Mouse (Mus musculus) thymus, postnatal 14 days (tissue): ENCODE measurements around the gene Acot7.

Source experiments
- DNase-seq: peaks from one replicate; pipeline ENCODE4 v3.0.0; 2021

Acot7 gene

GRCm38 (mm10) chr4:152250615-152251014, 72.7 kb downstream of the Acot7 start:
- DNase-seq, result no peak

- no peak for DNase-seq
Measured at GRCm38 (mm10) chr4:152253183-152253759, 75.3 kb downstream of the Acot7 start.

GRCm38 (mm10) chr4:152257070-152257469, 79.1 kb downstream of the Acot7 start:
- DNase-seq, result no peak

GRCm38 (mm10) chr4:152260451-152260850, 82.5 kb downstream of the Acot7 start:
- no peak for DNase-seq

- no peak for DNase-seq
Measured at GRCm38 (mm10) chr4:152262187-152262586, 84.3 kb downstream of the Acot7 start.

GRCm38 (mm10) chr4:152263089-152263488, 85.2 kb downstream of the Acot7 start:
- no peak for DNase-seq

GRCm38 (mm10) chr4:152263512-152264176, 85.7 kb downstream of the Acot7 start:
- no peak for DNase-seq

GRCm38 (mm10) chr4:152264177-152264530, 86.2 kb downstream of the Acot7 start:
- DNase-seq, result no peak

GRCm38 (mm10) chr4:152264867-152265568, 87.1 kb downstream of the Acot7 start:
- DNase-seq, result no peak

- no peak for DNase-seq
Measured at GRCm38 (mm10) chr4:152265791-152266190, 87.9 kb downstream of the Acot7 start.

- no peak for DNase-seq
Measured at GRCm38 (mm10) chr4:152266236-152266895, 88.4 kb downstream of the Acot7 start.

GRCm38 (mm10) chr4:152267748-152268369, 89.9 kb downstream of the Acot7 start:
- DNase-seq, result no peak

- DNase-seq, result no peak
Measured at GRCm38 (mm10) chr4:152269967-152270366, 92.0 kb downstream of the Acot7 start.

- no peak for DNase-seq
Measured at GRCm38 (mm10) chr4:152270599-152270998, 92.7 kb downstream of the Acot7 start.

GRCm38 (mm10) chr4:152271334-152271733, 93.4 kb downstream of the Acot7 start:
- DNase-seq, result no peak

- DNase-seq, result no peak
Measured at GRCm38 (mm10) chr4:152272006-152272405, 94.1 kb downstream of the Acot7 start.

GRCm38 (mm10) chr4:152272449-152273049, 94.6 kb downstream of the Acot7 start:
- no peak for DNase-seq

GRCm38 (mm10) chr4:152273191-152273590, 95.3 kb downstream of the Acot7 start:
- no peak for DNase-seq

- DNase-seq, result no peak
Measured at GRCm38 (mm10) chr4:152273621-152274236, 95.8 kb downstream of the Acot7 start, which contains the start of gene Gpr153. Gene Gpr153 (plus strand): TSS chr4:152274232.

- no peak for DNase-seq
Measured at GRCm38 (mm10) chr4:152274681-152275131, 96.8 kb downstream of the Acot7 start.

GRCm38 (mm10) chr4:152276389-152277347, 98.7 kb downstream of the Acot7 start:
- no peak for DNase-seq
